Mouse (Mus musculus): ENCODE data around the gene Wnt2.

The Wnt2 gene

DNA sequence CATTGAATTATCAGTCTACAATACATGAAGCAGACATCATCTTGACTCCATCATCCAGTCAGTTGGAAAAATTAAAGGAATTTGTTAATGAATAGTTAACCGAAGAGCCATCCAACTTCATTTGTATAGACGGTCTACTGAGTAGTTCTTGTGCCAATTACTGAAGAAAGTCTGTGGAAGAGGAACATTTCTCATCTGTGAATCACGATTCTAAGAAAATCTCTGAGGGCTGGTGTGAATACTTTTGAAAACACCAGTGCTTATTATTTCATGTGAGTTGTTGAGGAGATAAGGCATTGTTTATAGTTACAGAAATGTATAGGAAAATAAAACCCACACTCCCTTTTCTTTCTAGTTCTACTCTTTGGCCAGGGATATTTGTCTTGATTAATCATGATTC is 51.5 kb downstream of the Wnt2 start:
- DNase-seq (ENCODE audit: low spot score in 2 of 2), result no peak

DNA sequence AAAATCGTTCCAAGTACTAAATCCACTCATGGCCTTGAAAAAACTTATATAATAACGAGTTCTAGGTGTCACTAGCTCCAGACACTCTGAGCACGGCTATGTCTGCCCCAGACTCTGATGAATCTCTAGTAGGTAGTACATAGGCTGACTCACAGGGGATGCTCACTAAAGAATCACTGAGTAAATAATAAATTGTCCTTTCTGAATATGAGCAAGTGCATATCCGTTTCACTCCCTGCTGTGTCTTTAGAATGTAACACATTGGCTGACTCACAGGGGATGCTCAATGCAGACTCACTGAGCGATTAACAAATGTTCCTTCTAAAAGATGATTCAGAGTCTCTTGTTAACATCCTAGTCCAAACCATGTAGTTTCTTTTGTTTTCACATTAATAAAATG is 52.1 kb downstream of the Wnt2 start:
- DNase-seq (ENCODE audit: low spot score in 2 of 2), result no peak

DNA sequence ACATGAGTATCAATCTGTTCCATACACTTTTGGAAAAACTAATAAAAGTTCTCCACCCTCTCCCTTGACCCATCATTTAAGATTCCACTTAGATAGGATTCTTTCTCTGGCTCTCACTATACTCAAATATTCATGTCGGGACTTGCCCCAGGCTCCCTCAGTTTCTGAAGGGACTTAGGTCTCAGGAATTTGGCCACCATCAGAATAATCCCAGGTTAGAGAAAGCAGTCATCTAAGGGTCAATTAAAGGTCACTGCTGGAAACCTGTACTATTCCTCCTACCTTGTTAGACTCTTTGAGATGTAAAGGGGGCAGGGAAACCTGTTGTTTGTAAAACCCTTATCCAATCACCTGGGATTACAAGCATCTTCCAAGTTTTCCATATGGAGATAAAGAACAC is 53.2 kb downstream of the Wnt2 start:
- no peak for DNase-seq (ENCODE audit: low spot score in 2 of 2)

DNA sequence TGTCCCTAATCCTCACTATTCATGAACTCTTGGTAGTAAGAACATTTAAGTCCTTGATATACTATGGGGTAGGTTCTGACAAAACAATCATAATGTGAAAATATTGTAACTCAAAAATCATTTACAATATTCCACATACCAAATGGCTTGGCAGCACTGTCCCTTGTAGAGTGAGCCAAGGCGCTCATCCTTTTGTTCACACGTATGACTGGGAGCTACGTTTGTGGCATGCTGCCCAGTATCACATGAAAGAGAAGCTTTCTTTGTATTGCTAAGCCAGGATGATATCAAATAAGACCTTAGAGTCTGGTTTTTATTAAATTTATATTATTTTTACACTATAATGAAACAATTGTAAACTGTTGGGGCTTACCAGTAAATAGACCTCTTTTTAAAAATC is 56.0 kb downstream of the Wnt2 start:
- no peak for DNase-seq (ENCODE audit: low spot score in 2 of 2)

DNA sequence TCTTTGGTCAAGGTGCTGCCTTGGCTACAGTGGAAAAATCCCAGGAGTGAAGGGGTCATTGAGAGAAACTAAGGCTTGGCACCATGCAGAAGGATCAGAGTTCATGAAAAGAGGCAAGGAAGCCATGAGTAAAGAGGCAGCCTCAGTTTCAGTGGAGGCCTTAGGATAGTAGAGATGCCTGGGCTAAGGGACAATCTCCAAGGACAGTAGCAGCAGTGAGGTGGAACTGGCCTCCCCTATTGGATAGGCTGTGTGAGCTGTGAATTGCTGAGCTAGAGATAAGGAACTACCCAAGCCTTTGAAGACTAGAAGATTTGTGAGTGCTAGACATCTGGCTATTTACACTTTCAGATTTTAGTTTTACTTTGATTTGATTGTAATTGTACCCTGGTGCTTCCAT is 59.0 kb downstream of the Wnt2 start:
- DNase-seq (ENCODE audit: low spot score in 2 of 2), result no peak

DNA sequence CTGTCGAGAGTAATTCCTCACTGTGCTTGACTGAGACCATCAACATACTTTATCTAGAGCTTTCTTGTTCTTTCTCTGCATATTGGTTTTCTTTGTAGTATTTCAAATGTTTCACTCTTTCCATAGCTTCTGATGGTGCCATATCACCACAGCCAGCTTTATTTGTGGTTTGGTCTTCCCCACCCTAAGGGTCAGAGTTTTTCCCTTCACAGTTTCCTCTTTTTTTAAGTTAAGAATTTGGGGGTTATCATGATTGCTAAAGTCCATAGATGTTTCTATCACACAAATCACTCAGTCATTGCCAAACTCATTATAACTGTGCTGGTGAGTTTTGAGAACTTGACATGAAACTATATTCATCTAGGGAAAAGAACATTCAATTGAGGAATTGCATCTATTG is 60.6 kb downstream of the Wnt2 start:
- DNase-seq (ENCODE audit: low spot score in 2 of 2), result no peak

DNA sequence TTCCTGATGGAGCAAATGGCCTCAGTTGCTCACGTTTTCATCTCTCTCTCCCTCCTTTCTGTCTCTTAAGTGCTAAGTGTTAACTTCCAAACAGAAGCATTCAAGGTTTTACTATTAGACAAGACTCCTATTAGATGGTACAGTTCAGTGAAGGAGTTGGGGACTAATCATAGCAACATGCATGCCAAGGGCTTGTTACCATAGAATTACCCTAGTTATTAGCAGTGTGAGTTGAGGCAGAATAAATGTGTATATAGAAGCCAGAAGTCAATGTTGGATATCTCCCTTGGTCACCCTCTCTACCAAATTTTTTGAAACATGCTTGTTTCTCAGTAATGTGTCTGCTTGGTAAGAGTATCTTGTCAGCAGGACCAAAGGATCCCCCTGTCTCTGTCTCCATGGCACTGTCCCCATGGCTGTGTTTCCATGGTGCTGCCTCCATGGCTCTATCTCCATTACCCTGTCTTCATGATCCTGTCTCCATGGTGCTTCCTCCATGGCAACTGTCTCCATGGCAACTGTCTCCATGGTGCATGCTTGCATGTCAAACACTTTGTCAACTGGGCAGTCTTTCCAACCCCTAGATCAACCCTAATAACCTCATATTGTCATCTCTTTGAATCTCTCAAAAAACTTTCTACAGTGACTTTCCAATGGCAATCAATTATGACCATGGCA is 61.8 kb downstream of the Wnt2 start:
- DNase-seq (ENCODE audit: low spot score in 2 of 2), result no peak

DNA sequence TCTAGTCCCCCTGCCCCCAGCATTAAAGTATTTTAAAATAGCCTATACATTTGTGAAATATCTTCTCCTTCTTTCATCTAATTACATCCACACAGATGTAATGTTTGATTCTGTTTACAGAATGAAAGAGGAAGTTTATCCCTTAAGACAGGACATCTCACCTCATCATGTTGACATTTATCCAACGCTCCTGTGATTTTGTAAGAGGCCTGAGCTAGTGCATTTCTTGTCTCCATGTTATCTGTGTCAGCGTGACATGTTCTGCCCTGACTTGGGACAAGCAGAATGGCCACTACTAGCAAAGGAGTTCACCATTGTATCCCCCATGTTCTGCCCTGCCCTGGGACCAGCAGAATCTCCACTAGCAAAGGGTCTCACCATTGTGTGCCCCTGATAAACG is 66.9 kb downstream of the Wnt2 start:
- no peak for DNase-seq (ENCODE audit: low spot score in 2 of 2)

DNA sequence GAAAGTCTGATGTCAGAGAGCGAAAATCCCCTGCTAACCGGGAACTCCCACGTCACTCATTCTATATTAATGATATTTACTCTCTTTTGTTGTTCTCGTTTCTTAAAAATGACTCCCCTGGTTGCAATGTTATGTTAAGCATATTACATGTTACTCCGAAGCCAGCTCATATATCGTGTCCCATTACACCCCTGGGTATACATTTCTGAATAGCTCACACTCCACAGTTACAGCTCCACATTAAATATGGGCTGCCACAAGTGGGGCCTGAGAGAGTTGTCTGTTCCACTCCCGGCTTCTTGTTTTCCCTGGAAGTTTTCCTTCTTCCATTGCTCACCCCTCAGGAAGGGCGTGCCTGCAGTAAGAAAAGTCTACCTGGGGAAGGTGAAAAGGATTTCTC is 78.6 kb downstream of the Wnt2 start:
- no peak for DNase-seq (ENCODE audit: low spot score in 2 of 2)

DNA sequence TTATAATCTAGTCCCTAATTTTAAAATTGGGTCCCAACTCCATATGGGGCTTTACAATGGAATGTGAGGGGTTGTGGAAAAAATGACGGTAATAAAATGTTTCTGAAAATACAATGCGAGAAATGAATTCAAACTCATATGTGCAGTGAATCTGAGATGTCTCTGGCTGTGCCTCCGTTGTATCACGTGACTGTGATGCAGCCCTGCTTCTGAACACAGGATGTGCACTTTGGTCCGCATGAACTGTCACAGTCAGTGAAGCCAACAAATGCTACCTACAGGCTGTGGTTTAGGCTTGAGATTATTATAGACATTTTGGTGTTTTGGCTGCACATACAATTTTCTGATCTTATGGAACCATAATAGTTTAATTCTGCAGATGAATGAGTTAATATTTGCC is 81.3 kb downstream of the Wnt2 start:
- no peak for DNase-seq (ENCODE audit: low spot score in 2 of 2)

DNA sequence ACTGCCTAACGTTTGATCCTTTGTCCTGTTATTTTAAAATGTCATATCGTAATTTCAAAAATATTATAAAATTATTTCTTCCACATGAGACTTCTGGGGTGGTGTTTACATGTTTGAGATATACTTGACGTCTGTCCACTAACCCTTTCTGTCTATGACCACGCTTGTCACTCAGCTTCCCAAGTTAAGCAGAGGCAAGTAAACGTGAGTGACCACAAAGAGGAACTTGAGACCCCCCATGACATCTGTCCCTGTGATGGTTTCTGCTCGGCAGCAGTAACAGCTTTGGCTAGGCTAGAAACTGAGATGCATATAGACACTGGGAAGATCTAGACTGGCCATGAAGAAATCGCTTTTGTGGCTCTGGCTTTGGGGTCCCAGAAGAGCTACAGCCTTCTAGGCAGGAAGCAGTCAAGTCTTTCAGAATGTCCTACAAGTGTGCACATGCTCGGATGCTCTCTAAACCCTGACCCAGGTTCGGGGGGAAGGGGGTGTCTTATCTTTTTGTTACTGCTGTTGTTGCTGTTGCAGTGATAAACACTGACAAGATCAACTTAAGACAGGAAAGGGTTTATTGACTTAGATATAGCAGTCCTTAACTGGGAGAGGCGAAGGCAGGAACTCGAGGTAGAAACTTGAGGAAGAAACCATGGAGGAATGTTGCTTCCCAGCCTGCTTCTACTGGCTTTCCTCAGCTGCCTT is 83.1 kb downstream of the Wnt2 start:
- DNase-seq (ENCODE audit: low spot score in 2 of 2), result no peak

DNA sequence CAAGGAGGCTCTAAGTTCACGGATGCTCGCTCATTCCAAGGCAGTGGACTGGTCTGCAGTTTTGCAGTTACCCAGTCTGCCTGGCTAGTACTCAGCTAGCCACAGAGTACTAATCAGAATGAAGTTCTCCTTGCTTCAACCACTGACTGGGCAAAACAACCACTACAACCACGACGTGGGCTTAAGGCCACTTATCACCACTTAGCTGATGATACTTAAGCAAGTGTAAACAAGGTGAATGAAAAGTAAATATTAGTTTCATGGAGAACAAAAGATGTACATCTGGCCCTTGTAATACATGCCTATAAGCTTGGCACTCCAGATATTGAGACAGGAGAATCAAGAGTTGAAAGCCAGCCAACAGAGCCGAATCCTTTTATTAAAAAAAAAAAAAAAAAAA is 83.9 kb downstream of the Wnt2 start:
- no peak for DNase-seq (ENCODE audit: low spot score in 2 of 2)

DNA sequence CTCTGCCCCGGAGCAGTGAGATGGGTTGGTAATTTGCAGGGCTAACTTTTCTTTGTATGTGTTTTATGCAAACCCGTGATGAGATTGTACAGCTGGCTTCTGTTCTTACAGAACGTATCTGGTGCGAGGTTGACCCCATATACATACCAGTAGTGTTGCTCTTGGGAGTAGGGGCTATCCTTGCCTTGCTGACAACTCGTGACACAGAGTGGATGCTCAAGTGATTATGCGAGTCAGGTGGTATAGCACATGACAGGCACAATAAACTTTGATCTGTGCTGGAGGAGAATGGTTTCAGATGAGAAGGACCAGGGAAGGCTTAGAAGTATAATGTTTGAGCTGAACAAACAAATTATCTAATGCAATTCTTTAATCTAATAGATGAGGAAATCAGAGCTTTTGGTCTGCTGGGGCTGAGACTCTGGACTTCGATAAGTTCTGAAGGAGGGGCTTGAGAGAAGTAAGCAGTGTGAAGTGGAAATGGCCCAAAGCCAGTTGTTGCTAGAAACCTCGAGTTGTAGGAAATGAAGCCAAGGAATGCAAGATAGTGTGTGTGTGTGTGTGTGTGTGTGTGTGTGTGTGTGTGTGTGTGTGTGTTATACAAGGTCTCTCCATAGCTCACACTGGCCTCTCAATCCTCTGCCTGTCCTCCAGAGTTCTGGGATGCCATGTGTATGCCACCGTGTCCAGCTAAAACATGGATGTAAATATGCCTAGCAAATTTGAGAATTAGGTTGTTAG is 86.3 kb downstream of the Wnt2 start:
- no peak for DNase-seq (ENCODE audit: low spot score in 2 of 2)

DNA sequence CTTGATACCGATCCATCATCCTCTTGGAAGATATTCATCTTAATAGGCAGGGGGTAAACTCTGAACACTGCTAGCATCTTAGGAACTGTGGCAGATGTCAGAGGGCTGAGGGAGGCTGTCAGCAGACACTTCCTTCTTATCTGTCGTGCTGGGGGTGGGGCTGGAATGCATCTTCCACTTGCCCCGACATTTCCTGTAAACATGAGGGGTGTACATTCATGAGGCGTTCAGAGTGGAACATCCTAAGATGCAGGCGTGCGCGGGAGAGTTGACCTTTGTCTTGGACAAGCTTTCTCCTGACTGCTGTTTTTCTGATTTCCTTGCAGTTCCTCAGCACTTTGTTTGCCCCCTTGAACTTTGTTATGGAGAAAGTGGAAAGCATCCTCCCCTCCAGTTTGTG is 88.0 kb downstream of the Wnt2 start:
- no peak for DNase-seq (ENCODE audit: low spot score in 2 of 2)

DNA sequence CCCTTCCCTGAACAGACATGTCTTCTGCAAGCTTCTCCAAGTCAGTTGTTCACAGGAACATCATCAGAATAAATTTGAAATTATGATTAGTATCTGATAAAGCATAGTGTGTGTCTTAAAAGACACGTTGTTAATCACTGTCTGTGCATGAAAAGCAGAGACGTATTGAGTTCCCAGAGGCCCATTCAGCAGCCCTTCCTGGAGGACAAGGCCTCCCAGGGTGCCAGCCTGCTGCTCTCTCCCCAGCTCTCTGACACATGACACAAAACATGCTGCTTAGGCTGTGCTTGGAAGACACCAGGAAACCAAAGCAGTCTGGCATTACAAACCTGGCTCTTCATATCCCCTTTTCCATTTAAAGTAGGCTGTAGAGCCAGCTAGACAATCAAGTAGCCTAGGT is 88.5 kb downstream of the Wnt2 start:
- no peak for DNase-seq (ENCODE audit: low spot score in 2 of 2)
